Mouse (Mus musculus): ENCODE data around the gene Serpina16.
"Not testable (repeated sequence)": the region's sequence is repeated elsewhere in the genome, so short reads cannot be mapped to it uniquely, and the experiment has no call there.

DNA sequence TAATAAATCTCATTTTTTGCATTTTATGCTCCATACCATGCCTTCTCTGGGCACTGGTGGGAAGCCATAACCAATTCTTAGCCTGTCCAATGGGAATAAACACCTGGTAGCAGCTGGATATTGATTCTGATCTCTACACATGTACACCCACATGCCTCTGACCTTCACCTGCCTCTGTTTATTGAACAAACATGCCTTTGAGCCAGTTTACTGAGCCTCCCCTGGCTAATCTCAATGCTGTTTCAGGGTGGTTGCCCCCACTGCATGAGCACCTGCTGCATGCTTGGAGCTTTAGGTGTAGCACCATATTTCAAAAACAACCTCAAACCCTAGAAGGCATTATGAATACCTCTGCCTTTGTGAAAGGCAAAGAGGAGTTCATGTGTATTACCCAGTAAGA is 13.9 kb downstream of the Serpina16 start:
- TF ChIP-seq CTCF (conservative IDR thresholded peaks at IDR 0.05; ENCODE audit: low read length); POU5F1 (IDR thresholded peaks at IDR 0.05; ENCODE audit: borderline replicate concordance, low read length); NANOG (IDR thresholded peaks at IDR 0.05; ENCODE audit: borderline replicate concordance, low read length): not testable (repeated sequence)
